Mouse (Mus musculus) embryo, embryonic 11 days (tissue): ENCODE measurements at regions not wholly inside any gene's neighbourhood (a gene's known extent, or its start where the extent isn't known, plus 50 kb on each side); places are given as distances from the start of the nearest gene placed in this dataset.
A peak's percentile ranks its signal among the peaks of the same experiment; 100 is the strongest.
"Not testable (repeated sequence)": the region's sequence is repeated elsewhere in the genome, so short reads cannot be mapped to it uniquely, and the experiment has no call there.

ENCODE experiments used
- DNase-seq: peaks from one replicate; pipeline ENCODE4 v3.0.0-alpha.2; 2015

- peak; percentile 37 for DNase-seq
Observed at GRCm38 (mm10) chr5:142281997-142282396, 119.3 kb upstream of the Foxk1 start.

- no peak for DNase-seq
Observed at GRCm38 (mm10) chr5:142287981-142288380, 113.3 kb upstream of the Foxk1 start.

GRCm38 (mm10) chr5:142291451-142291850 is 109.8 kb upstream of the Foxk1 start:
- no peak for DNase-seq

- not testable (repeated sequence) for DNase-seq
Observed at GRCm38 (mm10) chr5:142296401-142296800, 104.9 kb upstream of the Foxk1 start.

- DNase-seq = no peak
Observed at GRCm38 (mm10) chr5:142299621-142300020, 101.7 kb upstream of the Foxk1 start.

- DNase-seq = no peak
Observed at GRCm38 (mm10) chr5:142308511-142308910, 92.8 kb upstream of the Foxk1 start.

- no peak for DNase-seq
Observed at GRCm38 (mm10) chr5:142313944-142314343, 87.4 kb upstream of the Foxk1 start.

GRCm38 (mm10) chr5:142314466-142314865 is 86.8 kb upstream of the Foxk1 start:
- no peak for DNase-seq

- DNase-seq = peak; percentile 88
Observed at GRCm38 (mm10) chr5:142319268-142319667, 82.0 kb upstream of the Foxk1 start.

- DNase-seq = no peak
Observed at GRCm38 (mm10) chr5:142321316-142321715, 80.0 kb upstream of the Foxk1 start.

GRCm38 (mm10) chr5:142324928-142325327 is 76.4 kb upstream of the Foxk1 start:
- DNase-seq = no peak

- no peak for DNase-seq
Observed at GRCm38 (mm10) chr5:142325560-142325959, 75.7 kb upstream of the Foxk1 start.

- DNase-seq = peak; percentile 46
Observed at GRCm38 (mm10) chr5:142327261-142327660, 74.0 kb upstream of the Foxk1 start.

GRCm38 (mm10) chr5:142329724-142330520 is 71.4 kb upstream of the Foxk1 start:
- DNase-seq = no peak

- no peak for DNase-seq
Observed at GRCm38 (mm10) chr5:142332744-142333143, 68.6 kb upstream of the Foxk1 start.

- no peak for DNase-seq
Observed at GRCm38 (mm10) chr5:142337436-142337835, 63.9 kb upstream of the Foxk1 start.

- DNase-seq = no peak
Observed at GRCm38 (mm10) chr5:142338051-142338450, 63.2 kb upstream of the Foxk1 start.

- DNase-seq = no peak
Observed at GRCm38 (mm10) chr5:142340205-142341025, 60.9 kb upstream of the Foxk1 start.

- DNase-seq = no peak
Observed at GRCm38 (mm10) chr5:142341026-142341432, 60.3 kb upstream of the Foxk1 start.

GRCm38 (mm10) chr5:142346454-142346853 is 54.8 kb upstream of the Foxk1 start:
- DNase-seq = no peak

GRCm38 (mm10) chr5:142350574-142350973 is 50.7 kb upstream of the Foxk1 start:
- no peak for DNase-seq
